Mouse (Mus musculus) stomach, postnatal 0 days (tissue): Measurements from ENCODE around the gene Gm20605. TPM values are rescaled to one million over a fixed set of nuclear protein-coding genes. Genes with fewer than 3 reads are reported as not detected.

Source experiments
- ATAC-seq: fragments of 200-750 bp; cut with Nextera tagmentation; 2 replicates; pipeline ENCODE4 v1.8.0; 2017; ENCODE audit not compliant: low FRiP score, low TSS enrichment
- DNase-seq: peaks from one replicate; pipeline ENCODE4 v3.0.0-alpha.2; 2016; ENCODE audit warnings: low spot score
- H3K27ac ChIP-seq: fragments of 300-500 bp; sonication (generic); replicated peaks from 2 replicates; pipeline ENCODE4 v1.5.1; 2014; ENCODE audit warnings: mild to moderate bottlenecking, control low read depth
- H3K27me3 ChIP-seq: fragments of 300-500 bp; sonication (generic); 2 replicates; pipeline ENCODE4 v1.6.1; 2014; ENCODE audit warnings: low read length; ENCODE audit not compliant: control insufficient read depth, insufficient read depth
- H3K36me3 ChIP-seq: fragments of 300-500 bp; sonication (generic); 2 replicates; pipeline ENCODE4 v1.6.1; 2014; ENCODE audit warnings: low read length, mixed read lengths; ENCODE audit not compliant: control insufficient read depth, insufficient read depth
- H3K4me1 ChIP-seq: fragments of 300-500 bp; sonication (generic); replicated peaks from 2 replicates; pipeline ENCODE4 v1.6.1; 2014; ENCODE audit warnings: antibody characterized with exemption; ENCODE audit not compliant: control insufficient read depth, insufficient read depth
- H3K4me2 ChIP-seq: fragments of 300-500 bp; sonication (generic); replicated peaks from 2 replicates; pipeline ENCODE4 v1.6.1; 2014; ENCODE audit warnings: low read depth, mild to moderate bottlenecking, control low read depth, moderate library complexity
- H3K4me3 ChIP-seq: fragments of 300-500 bp; sonication (generic); 2 replicates; pipeline ENCODE4 v1.5.1; 2014; ENCODE audit warnings: low read depth, low read length, control low read depth
- H3K9ac ChIP-seq: fragments of 300-500 bp; sonication (generic); 2 replicates; pipeline ENCODE4 v1.6.1; 2014; ENCODE audit warnings: mild to moderate bottlenecking, low read length, control low read depth, mixed read lengths
- H3K9me3 ChIP-seq: fragments of 300-500 bp; sonication (generic); 2 replicates; pipeline ENCODE4 v1.6.1; 2016; ENCODE audit warnings: low read length; ENCODE audit not compliant: control insufficient read depth
- CTCF ChIP-seq: IDR thresholded peaks from 2 replicates; pipeline ENCODE4 v1.5.1; 2016; ENCODE audit warnings: antibody characterized with exemption, low read depth, mild to moderate bottlenecking, moderate library complexity
- EP300 ChIP-seq: optimal IDR thresholded peaks from 2 replicates; pipeline ENCODE3; 2016; ENCODE audit warnings: antibody characterized with exemption
- WGBS: fragments of 180-500 bp; shearing (Covaris S2); extraction: QIAGEN DNeasy Blood & Tissue Kit; methylation state at CpG from one replicate; pipeline ENCODE4 v1.1.7; 2014; 5-methylcytosine and 5-hydroxymethylcytosine counted together
- polyA plus RNA-seq: library from polyadenylated mRNA; unstranded; fragments of >200 nt; fragmentation: Nextera tagmentation; extraction: Ambion mirVana; gene quantifications from 2 replicates; pipeline ENCODE4 v1.2.1, GENCODE M21; 2015

Gm20605 gene
- polyA plus RNA-seq, 1 experiment from 2014 or later = 2.4 TPM

- no peaks in the 10 kb centered on the region for H3K9me3 ChIP-seq
- no peak overlapping the region for H3K4me2 ChIP-seq
- ATAC-seq (0 out of 2 replicates have a peak, but pooled peaks have one; percentile 28), DNase-seq (peak; percentile 54)
- H3K27me3 ChIP-seq = no peaks in the 10 kb centered on the region
- peaks cover 10% of the 10 kb centered on the region for H3K4me1 ChIP-seq
- no peaks in the 10 kb centered on the region for H3K36me3 ChIP-seq
- TF ChIP-seq EP300 (no peak), CTCF (no peak)
- no peak overlapping the region for H3K4me3 ChIP-seq
- 68% methylated on average over 7 of the region's 7 CpGs for WGBS
- H3K27ac ChIP-seq = no peak overlapping the region
- H3K9ac ChIP-seq = no peak overlapping the region
Observed at GRCm38 (mm10) chr5:137615347-137615746, 13.6 kb upstream of the Gm20605 start.

GRCm38 (mm10) chr5:137623937-137624530, 4.9 kb upstream of the Gm20605 start:
- no peak for DNase-seq
- Histone ChIP-seq H3K27ac (no peak overlapping the region), H3K27me3 (no peaks in the 10 kb centered on the region), H3K36me3 (no peaks in the 10 kb centered on the region), H3K4me2 (no peak overlapping the region), H3K4me1 (no peaks in the 10 kb centered on the region), H3K9me3 (no peaks in the 10 kb centered on the region), H3K4me3 (no peak overlapping the region), H3K9ac (no peak overlapping the region)
- no peak for ATAC-seq
- TF ChIP-seq EP300 = no peak
- TF ChIP-seq CTCF = no peak
- 74% methylated on average over 11 of the region's 11 CpGs for WGBS

- Histone ChIP-seq H3K4me1 (peaks cover 8% of the 10 kb centered on the region), H3K4me2 (peak overlapping the region; percentile 52), H3K27ac (peak overlapping the region; percentile 87), H3K36me3 (no peaks in the 10 kb centered on the region), H3K9me3 (no peaks in the 10 kb centered on the region), H3K9ac (peak overlapping the region; percentile 52), H3K27me3 (no peaks in the 10 kb centered on the region), H3K4me3 (peak overlapping the region; percentile 45)
- TF ChIP-seq CTCF (peak; percentile 54), EP300 (no peak)
- no peak for DNase-seq
- WGBS = under 1% methylated on average over 9 of the region's 9 CpGs
- ATAC-seq = no peak
Observed at GRCm38 (mm10) chr5:137627991-137628390, 984 bp upstream of the Gm20605 start.

GRCm38 (mm10) chr5:137629306-137629721, 339 bp downstream of the Gm20605 start:
- TF ChIP-seq EP300 (no peak), CTCF (0 out of 2 replicates have a peak, but pooled peaks have one; percentile 0)
- WGBS = 0% methylated on average over 20 of the region's 23 CpGs
- H3K9me3 ChIP-seq = no peaks in the 10 kb centered on the region
- peaks cover 7% of the 10 kb centered on the region; the same call in 1 of the 2 replicates for H3K36me3 ChIP-seq
- ATAC-seq = peak; percentile 11
- H3K9ac ChIP-seq = peak overlapping the region; percentile 87
- H3K27ac ChIP-seq = peak overlapping the region; percentile 97
- peak; percentile 81 for DNase-seq
- H3K4me3 ChIP-seq = peak overlapping the region; percentile 91
- H3K4me1 ChIP-seq = peaks cover 8% of the 10 kb centered on the region
- no peaks in the 10 kb centered on the region for H3K27me3 ChIP-seq
- H3K4me2 ChIP-seq = peak overlapping the region; percentile 75

DNA sequence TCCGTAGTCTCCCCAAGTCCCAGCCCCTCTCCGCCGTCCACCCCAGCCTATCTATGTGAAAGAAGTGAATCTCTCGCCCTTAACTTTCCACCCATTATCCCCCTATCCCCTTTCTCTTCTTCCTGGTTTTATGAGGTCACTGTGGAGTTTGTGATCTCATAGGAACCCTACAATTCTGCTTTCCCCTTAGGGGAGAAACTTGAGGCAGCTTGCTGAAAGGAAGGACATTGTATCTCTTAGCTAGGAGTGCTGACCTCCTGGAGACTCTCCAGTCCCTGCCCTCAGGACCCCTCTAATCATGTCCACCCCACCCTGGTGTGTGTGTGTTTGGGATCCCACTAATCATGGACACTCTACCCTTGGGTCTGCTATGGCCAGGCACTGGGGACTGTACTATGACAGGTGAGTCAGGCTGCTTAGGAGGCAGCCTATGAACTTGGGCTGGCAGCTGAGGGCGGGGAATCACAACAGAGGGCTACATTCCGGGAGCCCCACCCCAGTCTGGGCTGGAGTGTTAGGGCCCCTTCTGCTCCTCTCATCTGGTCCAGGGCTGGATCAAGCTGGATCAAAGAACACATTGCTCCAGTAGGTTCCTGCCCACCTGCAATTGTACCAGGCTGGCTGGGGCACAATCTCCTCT, 1.1 kb downstream of the Gm20605 start:
- 11% methylated on average over 6 of the region's 6 CpGs for WGBS
- peak overlapping the region; percentile 97 for H3K27ac ChIP-seq
- H3K9me3 ChIP-seq = no peaks in the 10 kb centered on the region
- peaks cover 8% of the 10 kb centered on the region; the same call in 1 of the 2 replicates for H3K36me3 ChIP-seq
- DNase-seq (peak; percentile 89), ATAC-seq (peak; percentile 70)
- peak overlapping the region; percentile 91 for H3K4me3 ChIP-seq
- H3K9ac ChIP-seq = peak overlapping the region; percentile 87
- peak overlapping the region; percentile 75 for H3K4me2 ChIP-seq
- no peaks in the 10 kb centered on the region for H3K27me3 ChIP-seq
- H3K4me1 ChIP-seq = peaks cover 8% of the 10 kb centered on the region
- no peak for TF ChIP-seq CTCF
- no peak for TF ChIP-seq EP300

DNA sequence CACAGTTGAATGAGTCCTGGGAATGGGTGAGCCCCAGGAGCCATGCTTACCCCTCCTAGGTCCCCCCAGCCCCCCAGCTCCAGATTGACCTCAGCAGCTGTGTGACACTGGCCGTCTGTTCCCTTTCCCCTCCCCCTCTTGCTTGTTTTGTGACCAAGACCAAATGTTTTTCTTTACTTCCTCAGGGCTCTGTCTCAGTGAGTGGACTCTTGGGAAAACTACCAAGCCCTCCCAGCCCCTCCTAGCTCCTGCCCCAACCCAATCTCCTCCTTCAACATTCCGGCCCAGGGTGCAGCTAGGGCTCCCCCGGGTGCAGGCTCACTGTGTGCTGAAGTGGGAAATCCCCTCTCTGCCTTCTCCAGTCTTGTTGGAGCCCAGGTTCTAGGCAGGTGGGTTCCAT, 1.6 kb downstream of the Gm20605 start:
- H3K4me3 ChIP-seq = peak overlapping the region; percentile 91
- H3K9me3 ChIP-seq = no peaks in the 10 kb centered on the region
- H3K4me2 ChIP-seq = peak overlapping the region; percentile 75
- 12% methylated on average over 3 of the region's 3 CpGs for whole genome bisulfite sequencing
- TF ChIP-seq EP300 (no peak), CTCF (no peak)
- H3K9ac ChIP-seq = peak overlapping the region; percentile 87
- no peaks in the 10 kb centered on the region for H3K27me3 ChIP-seq
- H3K4me1 ChIP-seq = peaks cover 8% of the 10 kb centered on the region
- DNase-seq = peak; percentile 78
- peak overlapping the region; percentile 97 for H3K27ac ChIP-seq
- peak; percentile 13; the same call in 1 of the 2 replicates for ATAC-seq
- peaks cover 14% of the 10 kb centered on the region for H3K36me3 ChIP-seq
